Mouse (Mus musculus): Measurements from ENCODE around the gene Abca2.

Abca2 gene

DNA sequence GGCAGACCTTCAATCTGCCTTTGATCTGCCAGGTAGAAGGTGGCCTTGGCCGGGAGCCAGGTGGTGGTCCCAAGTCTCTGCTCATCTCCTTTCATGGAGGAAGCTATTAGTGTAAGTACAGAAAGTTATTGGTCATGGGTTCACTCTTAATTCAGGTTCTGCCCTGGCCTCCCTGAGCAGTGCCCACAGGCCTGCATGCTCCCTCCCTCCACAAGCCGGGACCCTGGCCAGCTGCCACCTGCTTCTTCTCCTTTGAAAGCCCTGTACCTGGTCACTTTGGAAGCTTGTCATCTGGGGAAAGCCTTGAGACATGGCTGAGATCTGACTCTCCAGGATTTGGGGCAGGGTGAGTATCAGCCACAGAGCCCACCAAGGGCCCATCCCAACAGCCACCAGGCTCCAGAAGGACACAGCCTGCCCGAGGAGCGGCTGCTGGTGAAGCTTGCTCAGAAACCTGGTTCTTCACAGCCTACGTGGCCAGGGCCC lies 65.0 kb downstream of the Abca2 start, which contains the start of gene Lcn12:
TSS of gene Lcn12 (minus strand) at position 436 of the 486 bp plus-strand sequence.
- no peak for DNase-seq (ENCODE audit: low spot score in 2 of 2)

DNA sequence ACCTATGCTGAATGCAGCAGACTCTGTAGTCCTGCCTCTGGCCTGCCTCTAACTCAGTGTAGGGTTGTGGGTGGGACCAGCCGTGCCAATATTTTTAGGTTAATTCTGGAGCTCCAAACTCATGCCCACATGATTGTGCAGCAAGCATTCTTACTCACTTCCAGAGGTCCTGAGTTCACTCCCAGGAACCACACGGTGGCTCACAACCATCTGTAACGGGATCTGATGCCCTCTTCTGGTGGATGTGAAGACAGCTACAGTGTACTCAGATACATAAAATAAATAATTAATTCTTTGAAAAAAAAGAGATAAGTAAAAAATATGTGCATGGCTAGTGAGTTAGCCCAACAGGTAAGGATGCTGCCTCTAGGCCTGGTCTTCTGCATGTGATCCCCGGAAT lies 68.0 kb downstream of the Abca2 start:
- no peak for DNase-seq (ENCODE audit: low spot score in 2 of 2)

Measured in left cerebral cortex, adult 9 months (tissue).